Mouse (Mus musculus) CH12.LX (cell line): ENCODE data around the gene Fgfr2. TPM values are rescaled to one million over a fixed set of nuclear protein-coding genes. Genes with fewer than 3 reads are reported as not detected.

Experiments used
- DNase-seq: peaks from one replicate; pipeline ENCODE4 v3.0.0-alpha.2; 2013; ENCODE audit errors: extremely low read depth
- H3K27ac ChIP-seq: 2 replicates; pipeline ENCODE4 v1.5.1; 2012; ENCODE audit warnings: low read depth, mild to moderate bottlenecking, control low read depth, moderate library complexity; ENCODE audit not compliant: insufficient read depth
- H3K27me3 ChIP-seq: replicated peaks from 2 replicates; pipeline ENCODE3; 2012; ENCODE audit warnings: inconsistent platforms
- H3K36me3 ChIP-seq, 2 experiments: replicated peaks in 1 of 2; 2 replicates each; pipeline versions ENCODE3 to v1.6.1; 2012; ENCODE audit warnings: inconsistent platforms in 1 of 2, low read length in 1 of 2, mild to moderate bottlenecking in 1 of 2, mixed read lengths in 1 of 2, moderate library complexity in 1 of 2; ENCODE audit not compliant: control insufficient read depth in 1 of 2, insufficient read depth in 1 of 2
- H3K4me1 ChIP-seq, 2 experiments: 2 replicates each; pipeline ENCODE4 v1.6.1; 2012; ENCODE audit warnings: inconsistent platforms in 1 of 2, moderate library complexity in 1 of 2; ENCODE audit not compliant: insufficient read depth in 2 of 2, control insufficient read depth in 1 of 2
- H3K4me2 ChIP-seq: 2 replicates; pipeline ENCODE4 v1.6.1; 2012; ENCODE audit warnings: low read depth, mild to moderate bottlenecking, control low read depth; ENCODE audit not compliant: poor library complexity, insufficient read depth, severe bottlenecking
- H3K4me3 ChIP-seq, 3 experiments: fragments of 150-350 bp in 1 of 3; sonication (generic) in 1 of 3; replicated peaks in 1 of 3; 2 replicates each; pipeline versions ENCODE3 to v1.5.1; 2011 to 2012; ENCODE audit warnings: low read depth in 2 of 3, low read length in 2 of 3, mild to moderate bottlenecking in 2 of 3, moderate library complexity in 2 of 3, control low read depth in 1 of 3, improper control_type of control experiment in 1 of 3, inconsistent platforms in 1 of 3, mixed read lengths in 1 of 3; ENCODE audit not compliant: poor library complexity in 1 of 3
- H3K79me2 ChIP-seq: replicated peaks from 2 replicates; pipeline ENCODE4 v1.6.1; 2012; ENCODE audit warnings: mild to moderate bottlenecking, moderate library complexity; ENCODE audit not compliant: control insufficient read depth, poor library complexity, insufficient read depth, severe bottlenecking; ENCODE audit errors: extremely low read depth
- H3K9ac ChIP-seq: 2 replicates; pipeline ENCODE4 v1.6.1; 2012; ENCODE audit warnings: low read depth, mild to moderate bottlenecking, control low read depth, moderate library complexity; ENCODE audit not compliant: insufficient read depth
- H3K9me3 ChIP-seq: replicated peaks from 2 replicates; pipeline ENCODE3; 2012; ENCODE audit warnings: low read length, inconsistent platforms, mixed read lengths
- CHD1 ChIP-seq: IDR thresholded peaks from 2 replicates; pipeline ENCODE4 v1.6.1; 2012; ENCODE audit warnings: low read depth, low read length, improper control_type of control experiment, inconsistent platforms
- EP300 ChIP-seq: IDR thresholded peaks from 2 replicates; pipeline ENCODE4 v1.6.1; 2011; ENCODE audit warnings: low read length, improper control_type of control experiment
- GABPA ChIP-seq: IDR thresholded peaks from 2 replicates; pipeline ENCODE4 v1.6.1; 2012; ENCODE audit warnings: low read depth, low read length, improper control_type of control experiment, inconsistent platforms; ENCODE audit not compliant: insufficient replicate concordance
- HCFC1 ChIP-seq: IDR thresholded peaks from 2 replicates; pipeline ENCODE4 v1.6.1; 2012; ENCODE audit warnings: low read depth, mild to moderate bottlenecking, inconsistent platforms, low read length, improper control_type of control experiment
- IRF4 ChIP-seq: IDR thresholded peaks from 2 replicates; pipeline ENCODE4 v1.6.1; 2014; ENCODE audit warnings: low read depth, mild to moderate bottlenecking, inconsistent platforms, low read length, improper control_type of control experiment
- JUND ChIP-seq: conservative IDR thresholded peaks from 2 replicates; pipeline ENCODE4 v1.6.1; 2011; ENCODE audit warnings: low read depth, low read length, improper control_type of control experiment
- MAFK ChIP-seq: IDR thresholded peaks from 2 replicates; pipeline ENCODE4 v1.6.1; 2011; ENCODE audit warnings: low read length, improper control_type of control experiment; ENCODE audit not compliant: insufficient replicate concordance
- MAX ChIP-seq: IDR thresholded peaks from 2 replicates; pipeline ENCODE4 v1.6.1; 2011; ENCODE audit warnings: low read length, improper control_type of control experiment
- MAZ ChIP-seq: IDR thresholded peaks from 2 replicates; pipeline ENCODE4 v1.6.1; 2012; ENCODE audit warnings: low read depth, mild to moderate bottlenecking, inconsistent platforms, low read length, improper control_type of control experiment, moderate library complexity
- MXI1 ChIP-seq: IDR thresholded peaks from 2 replicates; pipeline ENCODE4 v1.6.1; 2011; ENCODE audit warnings: mild to moderate bottlenecking, low read depth, low read length, improper control_type of control experiment
- PAX5 ChIP-seq: IDR thresholded peaks from 2 replicates; pipeline ENCODE4 v1.6.1; 2012; ENCODE audit warnings: low read length, inconsistent platforms, mixed read lengths
- POLR2A ChIP-seq: IDR thresholded peaks from 2 replicates; pipeline ENCODE4 v1.6.1; 2011; ENCODE audit warnings: low read depth, mild to moderate bottlenecking, improper control_type of control experiment, low read length
- SIN3A ChIP-seq: IDR thresholded peaks from 2 replicates; pipeline ENCODE4 v1.6.1; 2012; ENCODE audit warnings: low read length, improper control_type of control experiment, inconsistent platforms
- TBP ChIP-seq: conservative IDR thresholded peaks from 2 replicates; pipeline ENCODE4 v1.6.1; 2011; ENCODE audit warnings: low read depth, low read length, improper control_type of control experiment
- UBTF ChIP-seq: IDR thresholded peaks from 2 replicates; pipeline ENCODE4 v1.6.1; 2012; ENCODE audit warnings: low read depth, mild to moderate bottlenecking, inconsistent platforms, low read length, improper control_type of control experiment, moderate library complexity
- USF1 ChIP-seq: IDR thresholded peaks from 2 replicates; pipeline ENCODE4 v1.6.1; 2014; ENCODE audit warnings: low read depth, mild to moderate bottlenecking, inconsistent platforms, low read length, improper control_type of control experiment
- ZKSCAN1 ChIP-seq: IDR thresholded peaks from 2 replicates; pipeline ENCODE4 v1.6.1; 2012; ENCODE audit warnings: low read depth, inconsistent platforms, low read length, improper control_type of control experiment, borderline replicate concordance
- dilution Hi-C: fragments of 300-500 bp; cut with MboI; formaldehyde crosslinking; loops from 2 replicates; pipeline ENCODE4 v1.14.3; 2020; ENCODE audit warnings: low sequenced_read_pairs; ENCODE audit not compliant: extremely low pct_unique_long_range_greater_than_20kb, extremely low pct_ligation_motif_present
- in situ Hi-C: fragments of 300-500 bp; cut with MboI; formaldehyde crosslinking; loops from 3 replicates; pipeline ENCODE4 v1.14.3; 2019; ENCODE audit warnings: low sequenced_read_pairs, low pct_ligation_motif_present, low pct_unique_long_range_greater_than_20kb, mixed read lengths
- polyA plus RNA-seq: library from polyadenylated mRNA; unstranded; fragments of >175 nt; gene quantifications from 2 replicates; pipeline ENCODE4 v1.2.1, GENCODE M21; 2012; ENCODE audit warnings: low read depth; ENCODE audit not compliant: insufficient read length
- total RNA-seq, 2 experiments: library from RNA; depleted of rRNA; stranded (reverse); fragments of 300-350 nt in 1 of 2; fragments of >200 nt in 1 of 2; gene quantifications; 2 replicates each; pipeline ENCODE4 v1.2.3; 2012 to 2014

The Fgfr2 gene
- total and polyA plus RNA-seq, 3 experiments, result not detected

GRCm38 (mm10) chr7:132105326-132105725, 1017.8 kb downstream of the Fgfr2 start:
- Histone ChIP-seq H3K4me3 (no peak overlapping the region), H3K79me2 (no peaks in the 10 kb centered on the region), H3K9ac (no peak overlapping the region), H3K4me1 (no peaks in the 10 kb centered on the region), H3K4me2 (no peak overlapping the region), H3K27me3 (peaks cover 69% of the 10 kb centered on the region), H3K9me3 (peaks cover 6% of the 10 kb centered on the region), H3K27ac (no peak overlapping the region), H3K36me3 (no peaks in the 10 kb centered on the region)
- in situ Hi-C loops (no loop called here), dilution Hi-C loops (no loop called here)
- no peak for TF ChIP-seq MAX
- no peak for TF ChIP-seq MAZ
- TF ChIP-seq IRF4, result no peak
- no peak for TF ChIP-seq ZKSCAN1
- no peak for TF ChIP-seq POLR2A
- no peak for DNase-seq

- no peaks in the 10 kb centered on the region for H3K79me2 ChIP-seq
- H3K27ac ChIP-seq, result no peak overlapping the region
- no peak for DNase-seq
- H3K9ac ChIP-seq, result no peak overlapping the region
- no peak overlapping the region for H3K4me3 ChIP-seq
- H3K4me1 ChIP-seq, result no peaks in the 10 kb centered on the region
- no peak for TF ChIP-seq JUND
- TF ChIP-seq HCFC1, result no peak
- TF ChIP-seq TBP, result no peak
- TF ChIP-seq MAZ, result no peak
- no peak for TF ChIP-seq MXI1
- TF ChIP-seq PAX5, result no peak
- no peak for TF ChIP-seq USF1
- no peak for TF ChIP-seq MAFK
- TF ChIP-seq CHD1, result no peak
- no peak for TF ChIP-seq EP300
- no peak for TF ChIP-seq UBTF
- TF ChIP-seq GABPA, result no peak
- TF ChIP-seq SIN3A, result no peak
- peaks cover 91% of the 10 kb centered on the region for H3K27me3 ChIP-seq
- no peak overlapping the region for H3K4me2 ChIP-seq
- peaks cover 1% of the 10 kb centered on the region for H3K9me3 ChIP-seq
- dilution Hi-C loops (no loop called here), in situ Hi-C loops (no loop called here)
- no peaks in the 10 kb centered on the region for H3K36me3 ChIP-seq
These were observed 1024.7 kb downstream of the Fgfr2 start for GRCm38 (mm10) chr7:132098441-132098840.
